ENCODE assay signal across 14 mouse cellular contexts in the genomic region with DNA sequence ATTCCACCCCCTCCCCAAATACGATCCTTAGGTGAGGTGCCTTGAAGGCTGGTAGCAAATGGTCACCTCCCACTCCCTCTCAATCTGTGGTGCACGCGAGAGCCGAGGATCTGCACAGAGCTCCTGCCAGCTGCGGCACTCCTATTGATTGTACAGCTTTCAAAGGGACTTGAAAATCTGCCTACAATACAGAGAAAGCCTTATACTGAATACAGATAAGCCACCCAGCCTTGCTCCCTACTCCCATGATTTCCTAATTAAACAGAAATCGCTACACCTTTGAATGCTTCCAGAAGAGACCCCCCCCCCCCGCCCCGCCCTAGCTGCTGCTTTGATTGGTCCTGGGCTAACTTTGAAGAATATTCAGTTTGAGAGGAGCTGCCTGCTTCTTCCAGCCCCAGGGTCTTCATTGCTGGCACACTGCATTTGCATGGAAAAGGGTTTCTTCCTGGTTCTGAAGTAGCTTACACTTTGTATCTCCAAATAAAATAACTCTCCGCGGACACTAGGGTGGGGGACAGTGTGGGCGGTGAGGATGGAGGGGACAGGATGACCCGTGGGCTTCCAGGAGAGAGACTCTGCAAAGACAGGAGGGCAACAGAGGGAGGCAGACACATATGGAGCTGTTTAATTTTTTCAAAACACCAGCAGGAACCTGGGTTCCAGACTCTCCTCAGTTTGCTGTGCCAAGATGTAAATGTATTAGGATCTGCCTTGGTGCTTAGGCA. TPM values are rescaled to one million over a fixed set of nuclear protein-coding genes. Genes with fewer than 3 reads are reported as not detected.
DNase-seq lines count a peak whose midpoint lies in the region; ATAC-seq and TF ChIP-seq lines count a peak whose summit lies in the region.
"Had no signal": no experiment of that assay in that cellular context is flagged by ENCODE, and none has a peak within 500 bp of the region (broad histone marks: within the 10 kb centered on the region; RNA-seq: fewer than 3 reads in every experiment).

No protein-coding gene starts in this region.

- intact Hi-C loops in left cerebral cortex, postnatal 25 days (cut with DNase I), result no loop called here

- ATAC-seq in forebrain, embryonic 14.5 days, result peak; percentile 76
- ATAC-seq in hindbrain, postnatal 0 days, result peak; percentile 50; the same call in 1 of the 2 replicates
- ATAC-seq in stomach, embryonic 14.5 days (ENCODE audit: insufficient number of reproducible peaks, insufficient read depth, low FRiP score, low read depth), result peak; percentile 66; the same call in 1 of the 2 replicates
- ATAC-seq: intestine, embryonic 15.5 days; Patski had no signal

- 0 out of 2 replicates have a peak overlapping the region, but pooled peaks have one; percentile 1 for H3K9ac ChIP-seq in forebrain, embryonic 14.5 days (ENCODE audit: low read length)
- H3K9ac ChIP-seq in hindbrain, postnatal 0 days (replicated peaks; ENCODE audit: low read length), result no peak overlapping the region
- no peak overlapping the region for H3K9ac ChIP-seq in stomach, embryonic 14.5 days (replicated peaks; ENCODE audit: low read depth, low read length)
- H3K9ac ChIP-seq: intestine, embryonic 15.5 days; lung, embryonic 15.5 days had no signal

- H3K4me2 ChIP-seq in forebrain, embryonic 14.5 days (ENCODE audit: low read length), result peak overlapping the region; percentile 4; the same call in 1 of the 2 replicates
- H3K4me2 ChIP-seq in hindbrain, postnatal 0 days (ENCODE audit: low read depth, low read length), result no peak overlapping the region
- no peak overlapping the region for H3K4me2 ChIP-seq in stomach, embryonic 14.5 days (replicated peaks; ENCODE audit: low read depth, low read length)
- H3K4me2 ChIP-seq: intestine, embryonic 15.5 days; lung, embryonic 15.5 days had no signal

- WGBS in forebrain, embryonic 14.5 days, result 13% methylated on average over 12 of the region's 12 CpGs
- 32% methylated on average over 12 of the region's 12 CpGs for WGBS in hindbrain, postnatal 0 days
- WGBS in stomach, embryonic 14.5 days, result 62% methylated on average over 12 of the region's 12 CpGs

- H3K4me1 ChIP-seq in forebrain, embryonic 14.5 days (ENCODE audit: control insufficient read depth, insufficient read depth, low read length), result peaks cover 20% of the 10 kb centered on the region
- H3K4me1 ChIP-seq in hindbrain, postnatal 0 days (ENCODE audit: insufficient read depth, low read length), result no peaks in the 10 kb centered on the region
- no peaks in the 10 kb centered on the region for H3K4me1 ChIP-seq in stomach, embryonic 14.5 days (ENCODE audit: control insufficient read depth, insufficient read depth, low read length)
- H3K4me1 ChIP-seq: intestine, embryonic 15.5 days; lung, embryonic 15.5 days had no signal

- H3K36me3 ChIP-seq in forebrain, embryonic 14.5 days (ENCODE audit: control insufficient read depth, insufficient read depth, low read length), result no peaks in the 10 kb centered on the region
- H3K36me3 ChIP-seq in hindbrain, postnatal 0 days (ENCODE audit: insufficient read depth, low read length), result no peaks in the 10 kb centered on the region
- no peaks in the 10 kb centered on the region for H3K36me3 ChIP-seq in stomach, embryonic 14.5 days (ENCODE audit: control insufficient read depth, insufficient read depth, low read length)
- H3K36me3 ChIP-seq: intestine, embryonic 15.5 days; lung, embryonic 15.5 days had no signal

- H3K9me3 ChIP-seq in forebrain, embryonic 14.5 days (replicated peaks; ENCODE audit: control insufficient read depth, low read length), result 0 out of 2 replicates have a peak, but pooled peaks cover 3% of the 10 kb centered on the region
- H3K9me3 ChIP-seq in hindbrain, postnatal 0 days (ENCODE audit: low read length), result no peaks in the 10 kb centered on the region
- no peaks in the 10 kb centered on the region for H3K9me3 ChIP-seq in stomach, embryonic 14.5 days (ENCODE audit: control insufficient read depth, low read depth, low read length)
- H3K9me3 ChIP-seq: intestine, embryonic 15.5 days had no signal

- TF ChIP-seq CTCF in hindbrain, postnatal 0 days (IDR thresholded peaks at IDR 0.05; ENCODE audit: low read depth), result no peak

- H3K27me3 ChIP-seq in forebrain, embryonic 14.5 days (replicated peaks; ENCODE audit: control insufficient read depth, insufficient read depth, low read length), result no peaks in the 10 kb centered on the region
- no peaks in the 10 kb centered on the region for H3K27me3 ChIP-seq in hindbrain, postnatal 0 days (ENCODE audit: insufficient read depth, low read length)
- H3K27me3 ChIP-seq in stomach, embryonic 14.5 days (ENCODE audit: control insufficient read depth, insufficient read depth, low read length), result no peaks in the 10 kb centered on the region
- H3K27me3 ChIP-seq: intestine, embryonic 15.5 days; lung, embryonic 15.5 days; Patski had no signal

- DNase-seq in cerebellum, postnatal 10 days, result peak; percentile 49 to 62
- DNase-seq in cerebellum, adult 9-11 months, result no peak
- peak; percentile 70 for DNase-seq in forebrain, embryonic 14.5 days (ENCODE audit: low spot score)
- DNase-seq in hindbrain, postnatal 0 days (ENCODE audit: low spot score), result no peak
- DNase-seq in gastrocnemius, adult 18-20 months (ENCODE audit: low spot score), result no peak
- no peak for DNase-seq in left cerebral cortex, postnatal 25 days (ENCODE audit: low spot score in 2 of 2)
- no peak for DNase-seq in adrenal gland, adult 2 months
- DNase-seq: kidney, postnatal 14 days; right cerebral cortex, postnatal 4 days had no signal

- no peak overlapping the region for H3K4me3 ChIP-seq in forebrain, embryonic 14.5 days (ENCODE audit: low read depth, low read length)
- H3K4me3 ChIP-seq in hindbrain, postnatal 0 days (ENCODE audit: low read length), result no peak overlapping the region
- H3K4me3 ChIP-seq in stomach, embryonic 14.5 days (ENCODE audit: low read depth, low read length), result no peak overlapping the region
- H3K4me3 ChIP-seq: intestine, embryonic 15.5 days; lung, embryonic 15.5 days had no signal

- peak overlapping the region; percentile 87 for H3K27ac ChIP-seq in forebrain, embryonic 14.5 days (ENCODE audit: low read depth, low read length)
- peak overlapping the region; percentile 65 for H3K27ac ChIP-seq in hindbrain, postnatal 0 days
- H3K27ac ChIP-seq in stomach, embryonic 14.5 days (ENCODE audit: low read length), result no peak overlapping the region
- H3K27ac ChIP-seq: intestine, embryonic 15.5 days; lung, embryonic 15.5 days had no signal

RNA-seq across cellular contexts. Expression of a gene that starts 17.4 kb away (rescaled TPM):
- 71.9 and 75.2 TPM in 2 replicates for polyA plus RNA-seq in forebrain, embryonic 14.5 days (2014; fragmentation: Nextera tagmentation; extraction: Ambion mirVana)
- 58.9 and 94.0 TPM in 2 replicates for total RNA-seq in hindbrain, postnatal 0 days (2014; rRNA removed)
- 32.4 and 37.6 TPM in 2 replicates for polyA plus RNA-seq in hindbrain, postnatal 0 days (2015; fragmentation: Nextera tagmentation; extraction: Ambion mirVana)
- polyA plus RNA-seq in stomach, embryonic 14.5 days (2014; fragmentation: Nextera tagmentation; extraction: Ambion mirVana), result 0.56 and 2.0 TPM in 2 replicates
- total RNA-seq in gastrocnemius, adult 18-20 months (2021), result not detected
- 10 to 100 TPM; 30.1 to 34.4 TPM for total RNA-seq in left cerebral cortex, postnatal 25 days (2021)
- 1 to 10 TPM; 3.2 to 4.7 TPM for total RNA-seq in adrenal gland, adult 2 months (2021)
- 2.4 and 2.5 TPM in 2 replicates for polyA plus RNA-seq in adrenal gland, adult 2 months (2012; rRNA removed)
- total RNA-seq: liver, adult 2 months had no signal

RNA-seq across cellular contexts. Expression of a gene that starts 47.2 kb away (rescaled TPM):
- polyA plus RNA-seq in forebrain, embryonic 14.5 days (2014; fragmentation: Nextera tagmentation; extraction: Ambion mirVana), result 28.8 and 33.9 TPM in 2 replicates
- total RNA-seq in hindbrain, postnatal 0 days (2014; rRNA removed), result 59.9 and 63.8 TPM in 2 replicates
- 30.6 and 31.3 TPM in 2 replicates for polyA plus RNA-seq in hindbrain, postnatal 0 days (2015; fragmentation: Nextera tagmentation; extraction: Ambion mirVana)
- 20.7 and 24.4 TPM in 2 replicates for polyA plus RNA-seq in stomach, embryonic 14.5 days (2014; fragmentation: Nextera tagmentation; extraction: Ambion mirVana)
- total RNA-seq in gastrocnemius, adult 18-20 months (2021), result 10 to 100 TPM; 19.9 to 21.8 TPM
- 10 to 100 TPM; 43.7 to 44.0 TPM for total RNA-seq in left cerebral cortex, postnatal 25 days (2021)
- total RNA-seq in adrenal gland, adult 2 months (2021), result 10 to 100 TPM; 37.8 to 48.0 TPM
- polyA plus RNA-seq in adrenal gland, adult 2 months (2012; rRNA removed), result 57.8 and 60.2 TPM in 2 replicates

RNA-seq across cellular contexts. Expression of a gene that starts 48.1 kb away (rescaled TPM):
- 29.5 and 32.4 TPM in 2 replicates for polyA plus RNA-seq in forebrain, embryonic 14.5 days (2014; fragmentation: Nextera tagmentation; extraction: Ambion mirVana)
- 63.3 and 67.9 TPM in 2 replicates for total RNA-seq in hindbrain, postnatal 0 days (2014; rRNA removed)
- polyA plus RNA-seq in hindbrain, postnatal 0 days (2015; fragmentation: Nextera tagmentation; extraction: Ambion mirVana), result 35.0 and 35.6 TPM in 2 replicates
- 18.6 and 24.0 TPM in 2 replicates for polyA plus RNA-seq in stomach, embryonic 14.5 days (2014; fragmentation: Nextera tagmentation; extraction: Ambion mirVana)
- 1 to 10 TPM; 1.5 to 2.4 TPM for total RNA-seq in gastrocnemius, adult 18-20 months (2021)
- 10 to 100 TPM; 11.4 to 13.9 TPM for total RNA-seq in left cerebral cortex, postnatal 25 days (2021)
- 10 to 100 TPM; 22.9 to 34.4 TPM for total RNA-seq in adrenal gland, adult 2 months (2021)
- 31.5 and 32.1 TPM in 2 replicates for polyA plus RNA-seq in adrenal gland, adult 2 months (2012; rRNA removed)

Comparison
In these comparisons a context has a peak if more than half of its experiments do, and no peak if none do; other contexts are left out.
1. DNase-seq: peak in cerebellum, postnatal 10 days (2 of 2) and forebrain, embryonic 14.5 days (single experiment); none in cerebellum, adult 9-11 months (single experiment), hindbrain, postnatal 0 days (single experiment), gastrocnemius, adult 18-20 months (single experiment), left cerebral cortex, postnatal 25 days (0 of 2) and adrenal gland, adult 2 months (single experiment).
2. RNA of a gene that starts 17.4 kb away (total RNA-seq): 58.9 to 94.0 TPM in hindbrain, postnatal 0 days and 30.1 to 34.4 TPM in left cerebral cortex, postnatal 25 days; 3.2 to 4.7 TPM in adrenal gland, adult 2 months and not detected in gastrocnemius, adult 18-20 months; every median in the first group is over 4 times any median in the second.
3. Peak in every context shown above with its lines, with median percentiles within 50 percentile points of each other: ATAC-seq.